Mouse (Mus musculus): ENCODE results near the gene Trem1. TPM values are rescaled to one million over a fixed set of nuclear protein-coding genes. Genes with fewer than 3 reads are reported as not detected.

Trem1 gene
- polyA plus RNA-seq, 1 experiment from 2014 or later: not detected

DNA sequence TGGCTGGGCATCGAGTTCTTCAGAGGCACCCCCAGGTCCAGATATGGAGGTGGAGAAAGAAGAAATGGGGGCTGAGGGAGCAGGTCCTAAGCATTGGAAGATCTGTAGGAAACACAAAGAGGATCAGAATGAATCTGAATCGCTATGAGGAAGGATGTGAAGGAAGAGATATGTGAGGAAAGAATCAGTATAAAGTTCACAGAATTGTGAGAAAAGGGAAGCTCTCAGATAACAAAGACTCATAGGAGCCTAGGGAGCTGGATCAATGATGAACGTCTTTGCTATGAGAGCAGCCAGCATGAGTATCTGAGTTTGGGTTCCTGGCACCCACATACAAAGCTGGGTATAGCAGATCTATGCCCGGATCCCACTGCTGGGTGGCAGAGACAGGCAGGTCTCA is 37.3 kb downstream of the Trem1 start:
- no peak for ATAC-seq (ENCODE audit: low FRiP score, low read depth)
- no peak overlapping the region for H3K4me2 ChIP-seq
- no peaks in the 10 kb centered on the region for H3K27me3 ChIP-seq
- no peak overlapping the region for H3K4me3 ChIP-seq
- WGBS: 69% methylated on average over 4 of the region's 4 CpGs
- H3K4me1 ChIP-seq (replicated peaks): no peaks in the 10 kb centered on the region
- H3K9me3 ChIP-seq: no peaks in the 10 kb centered on the region
- H3K27ac ChIP-seq (replicated peaks): no peak overlapping the region
- no peaks in the 10 kb centered on the region for H3K36me3 ChIP-seq
- H3K9ac ChIP-seq: no peak overlapping the region

DNA sequence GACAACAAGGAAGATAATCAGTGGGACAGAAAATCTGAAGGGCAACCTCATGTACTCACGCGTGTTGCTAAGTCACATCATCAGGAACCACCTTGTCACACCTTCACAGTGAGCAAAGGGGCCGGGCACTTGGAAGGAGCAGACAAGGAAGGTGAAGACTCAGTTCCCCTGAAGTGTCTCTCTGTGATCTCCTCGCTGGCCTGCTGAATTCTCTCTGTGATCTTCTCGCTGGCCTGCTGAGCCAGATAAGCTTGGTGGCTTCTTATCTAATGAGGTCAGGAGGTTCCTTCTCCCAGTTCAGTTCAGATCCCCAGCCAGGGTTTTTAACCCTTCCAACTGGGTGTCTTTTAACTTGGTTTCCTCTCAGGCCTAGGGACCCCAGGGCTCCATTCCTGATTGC is 39.6 kb downstream of the Trem1 start:
- 80% methylated on average over 5 of the region's 5 CpGs for WGBS
- Histone ChIP-seq H3K36me3 (no peaks in the 10 kb centered on the region), H3K9ac (no peak overlapping the region), H3K9me3 (no peaks in the 10 kb centered on the region), H3K4me1 (replicated peaks) (no peaks in the 10 kb centered on the region), H3K27ac (replicated peaks) (no peak overlapping the region), H3K4me3 (no peak overlapping the region), H3K4me2 (no peak overlapping the region), H3K27me3 (no peaks in the 10 kb centered on the region)
- no peak for ATAC-seq (ENCODE audit: low FRiP score, low read depth)

DNA sequence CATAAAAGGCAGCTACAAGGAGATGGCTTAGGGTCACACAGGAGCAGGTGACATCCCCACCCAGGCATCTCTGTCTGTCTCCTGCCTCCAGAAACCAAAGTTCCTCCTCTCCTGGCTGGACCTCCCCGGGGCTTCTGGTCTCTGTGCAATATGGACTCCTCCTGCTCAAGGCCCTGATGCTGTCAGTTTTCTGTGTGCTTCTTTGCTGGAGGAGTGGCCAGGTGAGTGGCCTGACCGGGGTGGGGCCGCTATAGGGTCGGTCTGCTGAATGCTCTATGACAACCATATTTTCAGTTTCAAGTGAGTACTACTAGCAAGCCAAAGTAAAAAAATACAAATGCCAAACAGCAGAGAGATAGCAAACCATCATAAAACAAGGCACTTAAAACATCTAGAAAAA is 40.0 kb downstream of the Trem1 start:
- H3K9me3 ChIP-seq: no peaks in the 10 kb centered on the region
- no peak overlapping the region for H3K4me2 ChIP-seq
- H3K9ac ChIP-seq: no peak overlapping the region
- 98% methylated on average over 4 of the region's 4 CpGs for WGBS
- H3K36me3 ChIP-seq: no peaks in the 10 kb centered on the region
- H3K27ac ChIP-seq (replicated peaks): no peak overlapping the region
- no peak for ATAC-seq (ENCODE audit: low FRiP score, low read depth)
- no peaks in the 10 kb centered on the region for H3K4me1 ChIP-seq (replicated peaks)
- H3K4me3 ChIP-seq: no peak overlapping the region
- H3K27me3 ChIP-seq: no peaks in the 10 kb centered on the region

DNA sequence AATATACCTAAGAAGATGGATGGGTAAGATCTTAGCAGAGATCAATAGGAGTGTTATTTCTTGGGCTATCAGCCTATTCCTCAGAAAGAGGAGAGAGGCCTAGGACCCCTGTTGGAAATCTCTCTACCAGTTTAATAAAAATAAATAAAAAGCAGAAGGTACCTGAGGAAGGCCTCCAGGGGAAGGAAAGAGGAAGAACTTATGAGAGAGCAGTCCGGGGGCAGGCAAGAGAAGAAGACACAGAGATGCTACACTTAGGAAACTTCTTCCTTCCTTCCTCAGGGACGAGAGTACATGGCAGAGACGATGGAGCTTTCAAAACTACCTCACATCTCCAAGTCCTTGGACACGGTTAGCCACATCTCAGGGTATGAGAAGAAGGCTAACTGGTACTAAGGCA is 41.5 kb downstream of the Trem1 start:
- Histone ChIP-seq H3K4me2 (no peak overlapping the region), H3K9ac (no peak overlapping the region), H3K36me3 (no peaks in the 10 kb centered on the region), H3K4me1 (replicated peaks) (no peaks in the 10 kb centered on the region), H3K9me3 (no peaks in the 10 kb centered on the region), H3K27ac (replicated peaks) (no peak overlapping the region), H3K27me3 (no peaks in the 10 kb centered on the region), H3K4me3 (no peak overlapping the region)
- ATAC-seq (ENCODE audit: low FRiP score, low read depth): no peak
- 88% methylated on average over 4 of the region's 4 CpGs for WGBS

DNA sequence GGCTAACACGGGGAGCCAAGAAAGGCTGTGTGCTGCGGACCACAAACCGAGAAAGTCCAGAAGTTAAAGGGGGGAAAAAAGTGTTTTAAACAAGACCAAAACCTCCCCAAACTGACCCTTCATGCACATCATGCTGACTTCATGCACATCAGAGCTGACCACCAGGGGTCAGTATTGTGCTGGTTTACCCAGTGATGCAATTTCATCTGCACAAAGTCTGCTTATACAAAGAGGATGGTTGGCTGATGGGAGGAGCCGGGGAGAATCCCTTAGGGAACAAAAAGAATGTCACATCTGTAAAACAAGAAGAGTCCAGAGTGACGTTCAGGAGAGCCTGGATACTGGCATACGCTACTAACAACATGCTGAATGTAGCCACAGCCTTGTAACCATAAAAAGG is 42.3 kb downstream of the Trem1 start:
- Histone ChIP-seq H3K4me1 (replicated peaks) (no peaks in the 10 kb centered on the region), H3K27me3 (no peaks in the 10 kb centered on the region), H3K4me3 (no peak overlapping the region), H3K4me2 (no peak overlapping the region), H3K36me3 (no peaks in the 10 kb centered on the region), H3K27ac (replicated peaks) (no peak overlapping the region), H3K9ac (no peak overlapping the region), H3K9me3 (no peaks in the 10 kb centered on the region)
- WGBS: 31% methylated on average over 6 of the region's 6 CpGs
- ATAC-seq (ENCODE audit: low FRiP score, low read depth): no peak

DNA sequence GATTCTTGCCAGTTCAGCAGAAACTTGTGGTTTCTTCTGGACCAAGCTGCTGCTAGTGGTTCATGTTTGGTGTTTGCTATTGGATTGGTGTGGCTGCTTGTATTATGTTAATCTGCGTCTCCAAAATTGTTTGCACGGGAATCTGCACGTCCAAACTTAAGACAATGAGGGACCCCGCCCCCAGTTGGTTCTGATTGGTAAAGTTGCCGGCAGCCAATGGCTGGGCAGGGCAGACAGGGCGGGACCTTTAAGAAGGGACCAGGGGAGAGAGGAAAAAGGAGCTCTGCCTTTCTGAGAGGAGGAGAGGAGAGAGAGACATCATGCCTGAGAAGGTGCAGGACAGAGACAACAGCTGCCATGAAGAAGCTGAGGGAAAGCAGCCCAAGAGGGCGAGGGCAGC is 43.2 kb downstream of the Trem1 start:
- Histone ChIP-seq H3K4me2 (no peak overlapping the region), H3K27ac (replicated peaks) (no peak overlapping the region), H3K9ac (no peak overlapping the region), H3K4me1 (replicated peaks) (no peaks in the 10 kb centered on the region), H3K9me3 (no peaks in the 10 kb centered on the region), H3K4me3 (no peak overlapping the region), H3K27me3 (no peaks in the 10 kb centered on the region), H3K36me3 (no peaks in the 10 kb centered on the region)
- 66% methylated on average over 7 of the region's 7 CpGs for WGBS
- no peak for ATAC-seq (ENCODE audit: low FRiP score, low read depth)

DNA sequence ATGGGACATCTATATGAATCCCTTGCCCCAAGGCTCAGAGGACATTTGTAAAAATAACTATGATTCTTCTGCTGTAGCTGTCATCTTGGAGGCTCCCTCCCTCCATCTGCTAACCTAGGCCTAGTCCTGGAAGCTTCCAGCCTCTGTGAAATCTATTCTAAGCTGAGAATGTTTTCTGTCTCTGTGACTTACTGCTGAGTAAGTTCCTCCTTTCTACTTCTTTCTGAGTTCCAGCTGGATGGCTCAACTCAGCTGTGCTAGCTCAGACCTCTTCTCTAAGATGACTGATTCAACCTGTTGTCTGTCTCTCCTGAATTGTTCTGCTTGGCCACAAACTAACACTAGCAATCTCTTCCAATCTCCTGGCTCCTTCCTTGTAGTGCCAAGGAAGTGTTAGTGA is 45.8 kb downstream of the Trem1 start:
- Histone ChIP-seq H3K36me3 (no peaks in the 10 kb centered on the region), H3K27me3 (no peaks in the 10 kb centered on the region), H3K9ac (no peak overlapping the region), H3K4me3 (no peak overlapping the region), H3K9me3 (no peaks in the 10 kb centered on the region), H3K4me1 (replicated peaks) (peaks cover 12% of the 10 kb centered on the region), H3K4me2 (no peak overlapping the region), H3K27ac (replicated peaks) (no peak overlapping the region)
- no peak for ATAC-seq (ENCODE audit: low FRiP score, low read depth)

DNA sequence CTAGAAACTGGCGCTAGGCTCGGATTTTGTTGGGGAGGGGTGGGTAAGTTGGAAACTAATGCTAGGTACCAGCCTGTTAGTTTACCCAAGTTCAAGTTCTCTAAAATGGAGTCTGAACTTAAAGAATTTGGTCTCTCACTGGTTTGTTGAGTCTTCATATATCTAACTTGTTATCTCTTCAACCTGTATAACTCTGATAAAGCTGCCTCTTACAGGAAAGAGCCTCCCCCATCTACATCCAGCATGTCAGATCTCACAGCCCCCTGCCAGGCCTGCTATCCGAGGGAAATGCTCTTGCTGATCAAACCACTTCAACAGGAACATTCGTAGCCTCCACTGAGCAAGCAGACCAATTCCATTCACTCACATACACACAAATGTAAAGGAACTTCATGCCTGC is 46.4 kb downstream of the Trem1 start:
- H3K36me3 ChIP-seq: no peaks in the 10 kb centered on the region
- no peak overlapping the region for H3K9ac ChIP-seq
- H3K9me3 ChIP-seq: no peaks in the 10 kb centered on the region
- no peak overlapping the region for H3K27ac ChIP-seq (replicated peaks)
- H3K4me1 ChIP-seq (replicated peaks): peaks cover 12% of the 10 kb centered on the region
- H3K4me2 ChIP-seq: no peak overlapping the region
- no peak for ATAC-seq (ENCODE audit: low FRiP score, low read depth)
- H3K4me3 ChIP-seq: no peak overlapping the region
- 82% methylated on average over 4 of the region's 4 CpGs for WGBS
- H3K27me3 ChIP-seq: no peaks in the 10 kb centered on the region

DNA sequence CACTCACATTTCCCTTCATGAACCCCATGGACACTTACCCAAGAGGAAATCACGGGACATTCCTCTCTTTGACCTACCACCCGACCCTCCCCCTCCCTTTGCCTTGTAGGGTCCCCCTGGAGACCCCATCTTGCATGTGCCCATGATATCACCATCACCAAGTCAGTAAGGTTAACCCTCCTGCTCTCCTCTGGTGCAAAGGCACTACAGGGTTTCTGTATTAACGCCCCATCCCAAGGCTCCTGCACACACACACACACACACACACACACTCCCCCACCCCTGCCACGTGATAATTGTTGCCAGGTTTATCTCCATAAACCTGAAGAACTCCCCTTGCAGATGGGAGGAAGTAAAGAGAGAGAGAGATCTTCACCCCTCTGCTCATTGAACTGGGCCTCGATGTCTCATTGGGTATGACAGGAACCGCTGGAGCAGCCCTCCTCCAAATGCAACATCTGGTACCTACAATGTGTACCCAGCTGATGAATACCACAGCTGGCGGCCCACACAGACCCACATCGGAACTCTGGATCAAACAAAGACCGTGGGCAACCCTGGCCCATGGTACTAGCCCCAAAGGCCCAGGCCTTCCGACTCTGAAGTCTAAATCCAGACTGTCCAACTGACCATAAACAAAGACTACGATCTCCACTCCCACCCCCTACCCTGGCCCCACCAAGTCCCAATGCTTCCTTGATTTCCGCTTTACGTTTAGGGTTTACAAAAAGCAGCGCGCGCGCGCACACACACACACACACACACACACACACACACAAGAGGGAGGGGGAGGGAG is 48.6 kb downstream of the Trem1 start:
- H3K4me2 ChIP-seq: peak overlapping the region; percentile 54
- peaks cover 12% of the 10 kb centered on the region for H3K4me1 ChIP-seq (replicated peaks)
- no peaks in the 10 kb centered on the region for H3K27me3 ChIP-seq
- no peak overlapping the region for H3K27ac ChIP-seq (replicated peaks)
- peak overlapping the region; percentile 22 for H3K4me3 ChIP-seq
- 36% methylated on average over 18 of the region's 18 CpGs for WGBS
- ATAC-seq (ENCODE audit: low FRiP score, low read depth): peak; percentile 51; the same call in 1 of the 2 replicates
- H3K9me3 ChIP-seq: no peaks in the 10 kb centered on the region
- H3K36me3 ChIP-seq: no peaks in the 10 kb centered on the region
- 0 out of 2 replicates have a peak overlapping the region, but pooled peaks have one; percentile 3 for H3K9ac ChIP-seq

DNA sequence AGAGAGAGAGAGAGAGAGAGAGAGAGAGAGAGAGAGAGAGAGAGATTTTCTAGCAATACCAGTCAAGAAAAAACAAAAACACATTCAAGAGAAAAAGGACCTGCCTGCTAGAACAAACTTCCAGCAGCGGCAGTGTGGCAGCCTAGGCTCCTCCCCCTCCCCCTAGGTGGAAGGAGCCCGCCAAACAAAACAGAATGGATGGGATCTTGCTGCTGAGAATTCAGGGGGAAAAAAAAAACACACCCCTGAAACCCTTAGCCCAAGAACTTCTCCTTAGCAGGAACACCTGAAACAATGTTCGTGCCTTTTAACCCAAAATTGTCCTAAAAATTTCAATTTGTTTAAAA is 49.1 kb downstream of the Trem1 start:
- no peak for ATAC-seq (ENCODE audit: low FRiP score, low read depth)
- H3K9ac ChIP-seq: 0 out of 2 replicates have a peak overlapping the region, but pooled peaks have one; percentile 3
- WGBS: 0% methylated on average over 3 of the region's 3 CpGs
- peaks cover 12% of the 10 kb centered on the region for H3K4me1 ChIP-seq (replicated peaks)
- H3K4me2 ChIP-seq: peak overlapping the region; percentile 54
- H3K36me3 ChIP-seq: no peaks in the 10 kb centered on the region
- peak overlapping the region; percentile 22 for H3K4me3 ChIP-seq
- no peaks in the 10 kb centered on the region for H3K9me3 ChIP-seq
- no peak overlapping the region for H3K27ac ChIP-seq (replicated peaks)
- H3K27me3 ChIP-seq: no peaks in the 10 kb centered on the region

DNA sequence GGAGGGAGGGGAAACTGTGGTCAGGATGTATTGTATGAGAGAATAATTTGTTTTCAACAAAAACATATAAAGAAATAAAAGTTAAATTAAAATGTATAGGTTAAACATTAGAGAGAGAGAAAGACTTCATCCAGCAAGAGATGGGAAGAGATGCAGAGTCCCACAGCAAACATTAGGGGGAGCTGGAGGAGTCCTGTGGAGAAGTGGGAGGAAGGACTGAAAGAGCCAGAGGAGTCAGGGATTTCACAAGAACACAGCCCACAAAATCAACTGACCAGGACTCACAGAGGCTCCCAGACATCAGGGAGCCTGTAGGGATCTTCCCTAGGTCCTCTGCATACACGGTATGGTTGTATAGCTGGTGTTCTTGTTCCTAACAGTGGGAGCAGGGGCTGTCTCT is 54.2 kb downstream of the Trem1 start:
- Histone ChIP-seq H3K9ac (no peak overlapping the region), H3K9me3 (no peaks in the 10 kb centered on the region), H3K4me3 (no peak overlapping the region), H3K27me3 (no peaks in the 10 kb centered on the region), H3K27ac (replicated peaks) (no peak overlapping the region), H3K4me1 (replicated peaks) (0 out of 2 replicates have a peak, but pooled peaks cover 4% of the 10 kb centered on the region), H3K36me3 (no peaks in the 10 kb centered on the region), H3K4me2 (no peak overlapping the region)
- ATAC-seq (ENCODE audit: low FRiP score, low read depth): no peak
- whole genome bisulfite sequencing: 52% methylated on average over 1 of the region's 1 CpGs

DNA sequence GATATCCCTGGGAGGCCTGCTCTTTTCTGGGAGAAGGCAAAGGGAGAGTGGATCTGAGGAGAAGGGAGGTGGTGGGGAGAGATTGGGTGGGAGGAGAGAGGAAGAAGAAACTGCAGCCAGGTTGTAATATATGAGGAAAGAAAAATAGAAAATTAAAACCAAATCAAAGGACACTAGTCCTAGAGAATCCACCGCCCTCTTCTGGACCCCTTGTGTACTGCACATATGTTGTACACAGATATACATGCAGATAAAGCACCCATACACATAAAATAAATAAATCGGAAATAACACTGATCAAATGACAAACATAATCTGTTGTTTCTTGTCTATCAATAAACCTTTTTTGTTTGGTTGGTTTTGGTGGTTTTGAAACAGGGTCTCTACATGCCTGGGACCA is 54.7 kb downstream of the Trem1 start:
- Histone ChIP-seq H3K27me3 (no peaks in the 10 kb centered on the region), H3K27ac (replicated peaks) (no peak overlapping the region), H3K9ac (no peak overlapping the region), H3K9me3 (no peaks in the 10 kb centered on the region), H3K4me2 (no peak overlapping the region), H3K4me1 (replicated peaks) (0 out of 2 replicates have a peak, but pooled peaks cover under 1% of the 10 kb centered on the region), H3K36me3 (no peaks in the 10 kb centered on the region), H3K4me3 (no peak overlapping the region)
- WGBS: 64% methylated on average over 2 of the region's 2 CpGs
- ATAC-seq (ENCODE audit: low FRiP score, low read depth): no peak

Measured in hindbrain, embryonic 15.5 days (tissue).